Mouse (Mus musculus) MN1 (cell line): ENCODE measurements around the gene H2afb2.

Experiments
- DNase-seq: peaks from one replicate; pipeline ENCODE4 v3.0.0-alpha.2; 2016; ENCODE audit warnings: low spot score

The H2afb2 gene

GRCm38 (mm10) chrX:116680878-116681277 is at the start of gene H2afb2:
TSS of gene H2afb2 (plus strand) at chrX:116681178.
- DNase-seq, result no peak
